Mouse (Mus musculus): ENCODE data around the gene B4galnt3. TPM values are rescaled to one million over a fixed set of nuclear protein-coding genes. Genes with fewer than 3 reads are reported as not detected.

The B4galnt3 gene
- polyA plus RNA-seq (2016; fragmentation: Nextera tagmentation; extraction: Ambion mirVana), result 0.05 and 0.11 TPM in 2 replicates

DNA sequence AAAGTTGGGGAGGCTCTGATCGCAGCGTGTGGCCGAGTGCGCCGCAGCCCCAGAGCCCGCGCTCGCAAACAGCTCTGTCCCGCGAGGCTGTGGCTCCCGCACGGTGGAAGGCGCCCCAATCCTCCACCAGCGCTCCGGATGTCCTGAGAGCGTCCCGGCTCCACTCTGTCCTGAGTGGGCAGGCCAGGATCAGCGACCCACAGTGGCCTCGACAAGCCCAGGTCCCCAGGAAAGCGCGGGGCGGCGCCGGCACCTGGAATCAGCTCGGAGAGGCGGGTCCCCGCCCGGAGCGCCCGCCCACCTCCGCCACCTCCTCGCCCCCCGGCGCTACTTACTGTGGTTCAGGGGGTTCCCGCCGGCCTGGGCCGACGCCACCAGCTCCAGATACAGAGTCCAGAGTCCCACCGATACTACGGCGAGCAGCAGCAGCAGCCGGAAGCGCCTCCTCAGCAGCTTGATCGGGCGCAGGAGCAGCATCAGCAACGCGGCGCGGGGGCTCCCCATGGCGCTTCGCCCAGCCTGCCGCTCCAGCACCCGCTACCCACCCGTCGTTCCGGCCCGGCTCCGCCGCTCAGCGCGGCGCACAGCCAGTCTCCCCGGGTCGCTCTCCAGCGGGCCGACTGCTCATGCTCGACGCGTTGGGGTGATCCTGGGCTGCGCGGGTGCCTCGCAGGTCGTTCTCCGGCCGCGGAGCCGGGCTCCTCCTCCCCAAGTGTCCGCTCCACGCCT, at the start of gene B4galnt3, which contains the start of gene D330020A13Rik:
Gene B4galnt3, minus strand, starts transcription at position 504 of the 729 bp plus-strand sequence.
Gene D330020A13Rik, plus strand, starts transcription at position 309 of the 729 bp plus-strand sequence.
- H3K9me3 ChIP-seq (replicated peaks), result no peaks in the 10 kb centered on the region
- H3K27me3 ChIP-seq (ENCODE audit: low read depth, poor library complexity, severe bottlenecking), result peaks cover 54% of the 10 kb centered on the region
- peak; percentile 65 for DNase-seq (ENCODE audit: low spot score)
- H3K4me3 ChIP-seq, result peak within 1 kb of the TSS; percentile 80
- under 1% methylated on average over 79 of the region's 79 CpGs for WGBS
- H3K27ac ChIP-seq (replicated peaks), result peak within 1 kb of the TSS; percentile 76
- peaks cover 15% of the 10 kb centered on the region for H3K4me1 ChIP-seq
- H3K36me3 ChIP-seq, result no peaks in the 10 kb centered on the region

DNA sequence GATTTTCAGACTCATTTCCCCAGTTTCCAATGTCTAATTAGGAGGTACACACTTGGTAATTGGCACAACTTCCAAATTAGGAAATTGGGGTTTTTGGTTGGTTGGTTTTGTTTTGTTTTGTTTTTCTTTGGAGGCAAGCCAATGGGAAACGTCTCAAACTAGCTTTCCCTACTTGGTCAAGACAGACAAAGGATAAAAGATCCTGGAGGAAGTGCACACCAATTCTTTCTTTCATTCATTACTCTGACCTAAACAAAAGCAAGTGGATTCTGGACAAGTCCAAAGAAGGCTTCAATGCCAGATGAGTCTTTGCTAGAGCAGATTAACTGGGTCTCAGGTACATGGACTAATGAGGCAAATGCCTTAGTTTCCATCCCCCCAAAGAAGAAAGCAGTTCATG, 49.6 kb upstream of the B4galnt3 start:
- H3K4me3 ChIP-seq, result no peak overlapping the region
- no peak overlapping the region for H3K27ac ChIP-seq (replicated peaks)
- H3K27me3 ChIP-seq (ENCODE audit: low read depth, poor library complexity, severe bottlenecking), result no peaks in the 10 kb centered on the region
- H3K4me1 ChIP-seq, result no peaks in the 10 kb centered on the region
- no peak for DNase-seq (ENCODE audit: low spot score)
- peaks cover 99% of the 10 kb centered on the region for H3K36me3 ChIP-seq
- H3K9me3 ChIP-seq (replicated peaks), result no peaks in the 10 kb centered on the region
- 71% methylated on average over 1 of the region's 1 CpGs for WGBS

DNA sequence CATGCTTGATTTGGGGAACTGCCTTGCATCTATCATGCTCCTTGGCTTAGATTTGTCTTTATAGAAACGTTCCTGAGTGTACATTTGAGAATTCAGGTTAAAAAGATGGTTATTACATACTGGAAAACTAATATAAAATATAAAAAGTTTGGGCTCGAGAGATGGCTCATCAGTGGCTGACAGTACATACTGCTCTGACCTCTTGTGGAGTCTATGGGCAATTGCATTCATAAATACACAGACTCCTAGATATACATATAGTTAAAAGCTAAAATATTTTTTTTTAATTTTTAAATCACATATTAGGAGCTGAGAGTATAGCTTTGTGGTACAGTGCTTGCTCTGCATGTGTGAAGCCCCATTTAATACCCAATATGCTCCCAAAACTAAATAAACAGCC, 38.0 kb upstream of the B4galnt3 start:
- Histone ChIP-seq H3K27ac (replicated peaks) (no peak overlapping the region), H3K27me3 (ENCODE audit: low read depth, poor library complexity, severe bottlenecking) (no peaks in the 10 kb centered on the region), H3K4me1 (no peaks in the 10 kb centered on the region), H3K36me3 (peaks cover 93% of the 10 kb centered on the region), H3K4me3 (no peak overlapping the region), H3K9me3 (replicated peaks) (no peaks in the 10 kb centered on the region)
- DNase-seq (ENCODE audit: low spot score), result no peak
- 86% methylated on average over 2 of the region's 2 CpGs for WGBS

DNA sequence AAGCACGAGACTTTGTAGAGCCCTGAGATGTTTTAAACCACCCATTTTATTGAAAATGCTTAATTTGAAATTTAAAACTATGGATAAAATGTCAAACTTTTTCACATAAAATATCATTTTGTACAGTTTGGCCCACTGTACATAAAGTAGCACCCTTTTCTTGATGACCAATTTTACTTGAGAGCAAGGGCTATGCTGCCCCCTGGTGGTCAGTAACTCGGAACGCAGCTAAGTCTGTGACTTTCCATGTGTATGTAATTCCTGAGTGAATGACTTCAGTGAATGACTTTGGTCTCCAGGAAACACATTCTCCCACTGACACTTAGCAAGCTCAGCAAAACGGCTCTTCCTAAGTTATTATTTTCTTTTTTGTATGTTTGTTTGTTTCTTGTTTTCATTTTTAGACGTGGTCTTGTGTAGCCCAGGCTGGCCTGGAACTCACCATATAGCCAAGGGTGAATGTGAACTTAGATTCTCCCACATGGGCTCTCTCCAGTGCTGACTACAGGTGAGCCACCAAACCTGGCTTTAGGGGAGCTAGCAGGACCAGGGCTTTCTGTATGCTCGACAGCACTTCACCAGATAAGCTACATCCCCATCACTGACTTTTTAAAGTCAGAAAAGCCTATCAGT, 30.1 kb upstream of the B4galnt3 start:
- Histone ChIP-seq H3K9me3 (replicated peaks) (no peaks in the 10 kb centered on the region), H3K4me1 (no peaks in the 10 kb centered on the region), H3K27ac (replicated peaks) (no peak overlapping the region), H3K4me3 (no peak overlapping the region), H3K36me3 (peaks cover 37% of the 10 kb centered on the region), H3K27me3 (ENCODE audit: low read depth, poor library complexity, severe bottlenecking) (no peaks in the 10 kb centered on the region)
- WGBS, result 32% methylated on average over 6 of the region's 6 CpGs
- DNase-seq (ENCODE audit: low spot score), result peak; percentile 49

DNA sequence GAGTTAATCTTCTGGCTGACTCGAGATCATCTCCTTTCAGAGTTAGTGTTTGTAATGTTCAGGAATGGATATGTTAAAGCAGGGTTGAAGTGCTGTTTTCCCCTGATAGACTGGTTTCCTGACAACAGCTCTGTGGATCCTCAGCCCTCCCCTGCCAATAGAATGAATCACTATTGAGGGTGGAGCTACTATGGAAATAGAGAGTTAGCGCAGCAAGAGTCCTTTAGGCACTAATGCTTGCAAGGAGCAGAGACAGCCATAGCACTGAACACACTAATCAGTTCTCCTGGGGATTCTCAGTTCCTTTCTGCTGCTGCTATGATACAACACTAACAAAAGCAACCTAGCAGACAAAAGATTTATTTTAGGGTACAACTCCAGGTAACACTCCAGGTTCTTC, 26.0 kb upstream of the B4galnt3 start:
- Histone ChIP-seq H3K36me3 (peaks cover 17% of the 10 kb centered on the region), H3K27me3 (ENCODE audit: low read depth, poor library complexity, severe bottlenecking) (no peaks in the 10 kb centered on the region), H3K4me1 (no peaks in the 10 kb centered on the region), H3K9me3 (replicated peaks) (no peaks in the 10 kb centered on the region), H3K4me3 (no peak overlapping the region), H3K27ac (replicated peaks) (no peak overlapping the region)
- 68% methylated on average over 2 of the region's 2 CpGs for WGBS
- no peak for DNase-seq (ENCODE audit: low spot score)

DNA sequence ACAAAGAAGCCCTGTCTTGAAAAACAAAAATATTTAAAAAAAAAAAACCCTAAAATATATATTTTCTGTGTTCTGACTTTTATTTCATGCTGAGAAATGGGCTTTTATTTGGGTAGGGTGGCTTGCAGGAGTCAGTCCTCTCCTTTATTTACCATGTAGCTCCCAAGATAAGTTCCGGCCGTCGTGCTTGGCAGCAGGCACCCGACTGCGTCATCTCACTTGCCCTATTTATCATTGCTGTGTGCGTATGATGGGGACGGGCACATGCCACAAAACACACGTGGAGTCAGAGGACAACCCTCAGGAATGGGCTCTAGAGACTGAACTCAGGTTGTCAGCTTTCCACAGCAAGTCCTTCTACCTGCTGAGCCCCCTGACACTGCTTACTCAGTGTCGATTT, 24.8 kb upstream of the B4galnt3 start:
- no peaks in the 10 kb centered on the region for H3K9me3 ChIP-seq (replicated peaks)
- H3K4me1 ChIP-seq, result no peaks in the 10 kb centered on the region
- no peak for DNase-seq (ENCODE audit: low spot score)
- H3K27ac ChIP-seq (replicated peaks), result no peak overlapping the region
- H3K27me3 ChIP-seq (ENCODE audit: low read depth, poor library complexity, severe bottlenecking), result no peaks in the 10 kb centered on the region
- H3K4me3 ChIP-seq, result no peak overlapping the region
- 92% methylated on average over 9 of the region's 9 CpGs for WGBS
- peaks cover 6% of the 10 kb centered on the region for H3K36me3 ChIP-seq

DNA sequence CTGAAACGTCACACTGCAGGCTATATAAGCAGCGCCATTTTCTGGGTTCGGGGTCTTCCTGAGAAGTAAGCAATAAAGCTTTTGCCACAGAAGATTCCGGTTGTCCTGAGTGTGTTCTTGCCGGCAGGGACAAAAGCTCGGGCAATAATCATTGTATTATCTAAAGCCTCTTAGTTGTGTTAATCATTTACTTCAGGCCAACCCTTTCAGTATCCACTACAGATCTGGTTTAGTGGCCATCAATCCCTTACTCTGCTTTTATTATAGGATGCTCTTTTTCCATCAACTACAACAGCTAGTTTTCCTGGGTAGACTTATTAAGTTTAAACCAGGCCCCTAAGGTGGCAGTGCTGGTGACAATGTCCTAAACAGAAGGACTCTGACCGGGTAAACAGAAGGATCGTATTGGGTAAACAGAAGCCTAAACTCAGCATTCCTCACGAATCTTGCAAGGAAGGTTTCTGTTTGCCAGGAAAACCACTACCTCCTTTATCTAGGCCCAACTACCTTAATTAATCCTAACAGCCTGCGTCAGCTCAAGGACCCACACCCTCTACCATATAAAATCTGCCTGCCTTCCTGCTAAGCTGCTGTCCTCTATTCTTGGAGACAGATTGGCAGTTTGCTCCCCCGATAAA, 24.1 kb upstream of the B4galnt3 start:
- DNase-seq (ENCODE audit: low spot score), result no peak
- no peak overlapping the region for H3K27ac ChIP-seq (replicated peaks)
- H3K4me1 ChIP-seq, result no peaks in the 10 kb centered on the region
- no peaks in the 10 kb centered on the region for H3K36me3 ChIP-seq
- H3K27me3 ChIP-seq (ENCODE audit: low read depth, poor library complexity, severe bottlenecking), result no peaks in the 10 kb centered on the region
- WGBS, result 84% methylated on average over 11 of the region's 11 CpGs
- H3K9me3 ChIP-seq (replicated peaks), result no peaks in the 10 kb centered on the region
- H3K4me3 ChIP-seq, result no peak overlapping the region

DNA sequence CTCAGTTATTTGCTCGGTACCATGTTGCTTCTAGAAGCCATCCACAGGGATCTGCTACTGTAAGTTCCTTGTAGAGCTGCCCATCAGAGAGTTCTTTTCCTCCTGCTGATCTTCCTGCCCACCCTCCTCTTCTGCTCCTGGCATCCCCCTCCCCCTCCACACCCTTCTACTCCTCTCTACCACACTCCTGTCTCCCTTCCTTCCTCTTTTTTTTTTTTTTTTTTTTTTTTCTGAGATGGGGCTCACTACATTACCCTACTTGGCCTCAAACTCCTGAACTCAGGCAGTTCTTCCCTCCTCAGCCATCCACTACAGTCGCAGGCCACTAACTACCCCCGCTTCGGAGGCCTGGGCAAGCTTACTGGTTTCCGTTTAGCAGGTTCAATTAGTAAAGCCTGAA, 18.1 kb upstream of the B4galnt3 start:
- Histone ChIP-seq H3K4me1 (peaks cover 7% of the 10 kb centered on the region; the same call in 1 of the 2 replicates), H3K4me3 (no peak overlapping the region), H3K27ac (replicated peaks) (no peak overlapping the region), H3K9me3 (replicated peaks) (no peaks in the 10 kb centered on the region), H3K27me3 (ENCODE audit: low read depth, poor library complexity, severe bottlenecking) (no peaks in the 10 kb centered on the region), H3K36me3 (no peaks in the 10 kb centered on the region)
- DNase-seq (ENCODE audit: low spot score), result no peak
- WGBS, result 84% methylated on average over 5 of the region's 5 CpGs

DNA sequence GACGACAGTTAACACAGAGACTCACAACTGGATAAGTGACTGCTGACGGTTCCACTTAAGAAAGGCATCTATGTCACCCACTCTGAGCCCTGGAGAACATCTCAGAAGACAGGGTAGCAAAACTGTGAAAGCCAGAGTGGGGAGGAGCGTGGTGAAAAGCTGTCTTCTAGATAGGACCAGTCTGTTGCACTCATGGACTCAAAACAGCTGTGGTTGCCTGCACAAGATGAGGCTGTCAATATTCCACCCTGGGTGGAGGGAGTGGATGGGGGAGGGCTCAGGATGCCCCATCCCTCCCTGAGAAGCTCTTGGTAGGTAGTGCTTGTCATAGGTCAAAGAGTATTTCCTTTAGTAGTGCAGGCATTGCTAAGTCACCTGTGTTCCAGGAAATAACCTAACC, 15.4 kb upstream of the B4galnt3 start:
- DNase-seq (ENCODE audit: low spot score), result no peak

DNA sequence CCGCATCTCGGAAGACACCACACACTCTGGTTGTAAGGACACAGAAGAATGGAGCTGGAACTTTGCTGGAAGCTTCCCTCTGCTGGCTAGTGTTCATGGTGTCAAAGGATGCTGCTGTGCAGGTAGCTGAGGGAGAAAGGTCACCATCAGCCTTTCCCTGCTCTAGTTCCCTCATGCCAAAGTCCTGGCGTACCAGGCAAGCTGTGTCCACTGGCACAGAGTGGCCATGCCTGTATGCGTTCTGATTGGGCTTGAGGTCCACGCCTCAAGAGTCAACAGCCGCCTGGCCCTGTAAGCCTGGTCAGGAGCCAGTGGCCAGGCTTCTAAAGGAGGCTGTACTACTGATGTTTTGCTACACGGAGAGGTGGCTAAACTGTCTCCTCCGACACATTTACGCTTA, 15.0 kb upstream of the B4galnt3 start:
- no peaks in the 10 kb centered on the region for H3K9me3 ChIP-seq (replicated peaks)
- 78% methylated on average over 9 of the region's 9 CpGs for WGBS
- no peak for DNase-seq (ENCODE audit: low spot score)
- peaks cover 7% of the 10 kb centered on the region; the same call in 1 of the 2 replicates for H3K4me1 ChIP-seq
- H3K4me3 ChIP-seq, result no peak overlapping the region
- no peaks in the 10 kb centered on the region for H3K27me3 ChIP-seq (ENCODE audit: low read depth, poor library complexity, severe bottlenecking)
- no peak overlapping the region for H3K27ac ChIP-seq (replicated peaks)
- H3K36me3 ChIP-seq, result no peaks in the 10 kb centered on the region

More for the DNA sequence above, 15.4 kb upstream of the B4galnt3 start:
- Histone ChIP-seq H3K27ac (replicated peaks) (no peak overlapping the region), H3K36me3 (no peaks in the 10 kb centered on the region), H3K9me3 (replicated peaks) (no peaks in the 10 kb centered on the region), H3K4me3 (no peak overlapping the region), H3K4me1 (peaks cover 7% of the 10 kb centered on the region; the same call in 1 of the 2 replicates), H3K27me3 (ENCODE audit: low read depth, poor library complexity, severe bottlenecking) (no peaks in the 10 kb centered on the region)
- 72% methylated on average over 3 of the region's 3 CpGs for WGBS

DNA sequence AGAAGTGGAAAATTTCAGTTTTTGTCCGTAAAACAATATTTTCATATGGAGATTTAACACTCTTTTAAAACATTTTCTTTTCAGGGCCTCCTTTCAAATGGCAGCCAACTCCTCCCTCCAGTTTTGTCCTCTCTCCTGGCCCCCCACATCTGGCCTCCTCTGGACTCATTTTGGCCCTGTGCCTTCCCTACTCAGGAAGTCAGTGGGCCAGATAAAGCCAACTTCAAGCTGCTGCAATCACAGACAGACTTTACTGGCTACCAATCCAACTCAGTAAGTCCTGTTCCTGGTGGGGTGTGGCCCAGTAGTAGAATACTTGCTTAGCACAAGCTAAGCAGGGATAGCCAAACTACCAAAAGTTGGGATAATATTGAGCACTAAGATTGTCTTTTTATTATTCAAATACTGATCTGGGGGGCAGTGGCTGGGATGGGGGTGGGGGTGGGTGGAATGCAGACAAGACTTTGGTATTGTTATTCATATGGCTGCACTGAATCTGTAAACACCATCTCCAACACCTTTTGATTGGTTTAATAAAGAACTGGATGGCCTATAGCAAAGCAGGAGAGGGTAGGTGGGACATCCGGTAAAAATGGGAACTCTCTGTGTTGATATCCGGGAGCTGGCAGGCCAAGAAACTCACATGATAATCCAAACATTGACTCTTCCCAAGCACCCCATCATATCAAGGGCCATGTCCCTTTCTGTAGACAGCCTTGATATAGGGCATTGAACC, 12.7 kb upstream of the B4galnt3 start:
- Histone ChIP-seq H3K9me3 (replicated peaks) (no peaks in the 10 kb centered on the region), H3K36me3 (no peaks in the 10 kb centered on the region), H3K27ac (replicated peaks) (no peak overlapping the region), H3K4me3 (no peak overlapping the region), H3K4me1 (peaks cover 12% of the 10 kb centered on the region), H3K27me3 (ENCODE audit: low read depth, poor library complexity, severe bottlenecking) (0 out of 2 replicates have a peak, but pooled peaks cover 5% of the 10 kb centered on the region)
- no peak for DNase-seq (ENCODE audit: low spot score)
- 90% methylated on average over 3 of the region's 3 CpGs for WGBS

DNA sequence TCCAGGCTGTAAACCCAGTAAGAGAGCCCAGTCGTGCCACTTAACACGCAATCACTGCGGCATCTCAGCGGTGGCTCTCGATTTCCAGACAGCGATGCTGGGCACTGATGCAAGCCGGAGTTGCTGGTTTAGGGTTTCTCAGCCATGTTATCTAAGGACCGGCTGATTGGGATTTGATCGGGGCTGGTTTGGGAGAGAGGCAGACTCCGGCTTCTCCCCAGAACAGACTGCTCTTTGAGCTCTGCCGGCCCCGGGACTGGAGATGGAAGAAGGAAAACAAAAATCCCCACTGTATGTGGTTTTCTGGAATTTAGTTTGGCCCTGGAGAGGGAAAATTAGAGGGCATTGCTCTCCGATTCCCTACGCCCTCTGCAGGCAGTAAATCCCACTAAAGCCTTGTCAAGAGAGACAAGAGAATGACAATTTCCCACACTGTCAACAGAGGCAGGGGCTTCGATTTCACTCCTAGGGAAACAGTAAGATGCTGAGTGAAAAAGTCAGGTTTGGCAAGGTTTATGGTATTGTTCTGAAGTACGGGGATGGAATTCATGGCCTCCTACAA, 8.5 kb upstream of the B4galnt3 start:
- Histone ChIP-seq H3K4me1 (peaks cover 5% of the 10 kb centered on the region), H3K27me3 (ENCODE audit: low read depth, poor library complexity, severe bottlenecking) (peaks cover 14% of the 10 kb centered on the region; the same call in 1 of the 2 replicates), H3K27ac (replicated peaks) (no peak overlapping the region; the same call in 1 of the 2 replicates), H3K9me3 (replicated peaks) (no peaks in the 10 kb centered on the region), H3K4me3 (peak overlapping the region; percentile 37), H3K36me3 (no peaks in the 10 kb centered on the region)
- DNase-seq (ENCODE audit: low spot score), result peak; percentile 27
- 32% methylated on average over 16 of the region's 16 CpGs for WGBS

Measured in midbrain, embryonic 10.5 days (tissue).